Mouse (Mus musculus) heart, adult 8-10 months (tissue): ENCODE results near the gene Tmem200a. TPM values are rescaled to one million over a fixed set of nuclear protein-coding genes. Genes with fewer than 3 reads are reported as not detected.

Source experiments
- DNase-seq: peaks from one replicate; pipeline ENCODE4 v3.0.0; 2022; ENCODE audit warnings: low spot score
- total RNA-seq, 4 experiments: library from RNA; stranded (reverse); gene quantifications; 2 replicates each; pipeline ENCODE4 v1.2.4; 2022

Tmem200a gene
- under 1 TPM in 3 of 4 experiments, not detected in 1; 0.05 to 0.09 (median 0.06) TPM for total RNA-seq

GRCm38 (mm10) chr10:26078521-26079142, at the start of gene Tmem200a:
Gene Tmem200a (minus strand): TSS chr10:26079052.
- peak; percentile 1 for DNase-seq

DNA sequence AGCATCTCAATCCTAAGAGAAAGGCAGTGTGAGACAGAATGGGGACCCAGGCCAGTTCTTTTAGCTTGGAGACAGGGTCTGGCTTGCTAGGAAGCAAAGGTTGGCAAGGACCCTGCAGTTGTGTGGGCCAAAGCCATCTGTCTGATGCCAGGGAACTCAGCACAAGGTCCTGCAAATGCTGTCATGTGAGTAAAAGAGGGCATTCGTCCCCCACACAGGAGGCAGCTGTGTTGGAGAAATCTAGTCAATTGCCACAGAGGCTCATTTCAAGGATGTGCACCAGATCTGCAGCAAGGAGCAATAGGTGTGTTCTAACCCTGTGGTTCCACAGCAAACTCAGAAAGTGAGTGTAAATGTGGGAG, 41.0 kb upstream of the Tmem200a start:
- no peak for DNase-seq

GRCm38 (mm10) chr10:26119067-26119821, 40.4 kb upstream of the Tmem200a start:
- no peak for DNase-seq

DNA sequence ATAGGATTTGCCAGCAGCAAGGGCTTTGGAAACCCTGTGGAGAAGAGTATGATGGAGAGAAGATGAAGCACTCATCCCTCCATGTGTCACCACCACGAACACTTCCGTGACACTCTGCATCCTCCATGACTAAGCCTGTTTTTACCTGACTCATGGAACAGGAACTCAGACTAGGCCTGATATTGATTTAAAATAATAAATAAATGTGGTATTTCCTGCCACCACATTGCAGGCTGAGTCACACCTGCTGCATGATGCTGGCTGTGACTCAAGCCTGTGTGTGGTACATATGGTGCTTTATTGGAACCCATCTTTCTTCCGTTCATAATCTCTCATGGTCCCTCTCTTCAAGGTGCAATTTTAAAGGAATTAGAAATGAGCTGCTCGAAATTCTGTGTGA, 35.6 kb upstream of the Tmem200a start:
- DNase-seq: no peak

- DNase-seq: no peak
Measured at GRCm38 (mm10) chr10:26103330-26103982, 24.6 kb upstream of the Tmem200a start.

DNA sequence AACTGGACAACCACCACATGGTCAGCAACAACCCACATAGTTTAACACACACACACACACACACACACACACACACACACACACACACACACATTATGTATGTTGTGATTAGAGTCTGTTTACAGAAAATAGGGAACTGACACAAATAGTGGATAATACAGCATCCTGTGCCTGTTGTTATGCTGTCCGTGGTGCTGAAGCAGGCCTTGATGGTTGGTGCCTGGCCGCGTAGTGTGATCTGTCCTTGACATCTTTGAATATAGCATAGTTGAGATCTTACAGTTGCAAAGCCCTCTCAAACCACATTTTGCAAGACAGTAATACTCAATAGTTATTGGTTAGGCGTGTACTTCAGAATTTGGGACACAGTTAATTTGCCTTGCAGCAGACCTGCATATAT, 3.2 kb upstream of the Tmem200a start:
- no peak for DNase-seq

DNA sequence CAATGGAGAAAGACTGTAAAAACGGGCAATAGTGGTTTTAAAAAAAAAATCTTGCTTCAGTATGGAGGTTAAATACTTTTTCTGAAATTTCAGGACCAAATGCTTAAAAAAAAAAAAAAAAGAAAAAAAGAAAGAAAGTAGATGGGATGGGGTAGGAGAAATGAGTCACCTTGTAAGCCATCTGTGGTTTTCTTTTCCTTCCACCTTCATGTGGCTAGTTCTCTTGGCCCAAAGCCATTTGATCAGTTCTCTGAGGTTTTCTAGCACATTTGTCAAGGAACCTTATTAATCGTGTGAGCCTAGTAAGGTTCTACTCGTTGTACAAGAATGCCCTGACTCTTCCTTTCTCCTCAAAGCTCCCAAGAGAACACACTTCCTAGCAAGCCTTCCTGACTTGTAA, 826 bp upstream of the Tmem200a start:
- DNase-seq: no peak

DNA sequence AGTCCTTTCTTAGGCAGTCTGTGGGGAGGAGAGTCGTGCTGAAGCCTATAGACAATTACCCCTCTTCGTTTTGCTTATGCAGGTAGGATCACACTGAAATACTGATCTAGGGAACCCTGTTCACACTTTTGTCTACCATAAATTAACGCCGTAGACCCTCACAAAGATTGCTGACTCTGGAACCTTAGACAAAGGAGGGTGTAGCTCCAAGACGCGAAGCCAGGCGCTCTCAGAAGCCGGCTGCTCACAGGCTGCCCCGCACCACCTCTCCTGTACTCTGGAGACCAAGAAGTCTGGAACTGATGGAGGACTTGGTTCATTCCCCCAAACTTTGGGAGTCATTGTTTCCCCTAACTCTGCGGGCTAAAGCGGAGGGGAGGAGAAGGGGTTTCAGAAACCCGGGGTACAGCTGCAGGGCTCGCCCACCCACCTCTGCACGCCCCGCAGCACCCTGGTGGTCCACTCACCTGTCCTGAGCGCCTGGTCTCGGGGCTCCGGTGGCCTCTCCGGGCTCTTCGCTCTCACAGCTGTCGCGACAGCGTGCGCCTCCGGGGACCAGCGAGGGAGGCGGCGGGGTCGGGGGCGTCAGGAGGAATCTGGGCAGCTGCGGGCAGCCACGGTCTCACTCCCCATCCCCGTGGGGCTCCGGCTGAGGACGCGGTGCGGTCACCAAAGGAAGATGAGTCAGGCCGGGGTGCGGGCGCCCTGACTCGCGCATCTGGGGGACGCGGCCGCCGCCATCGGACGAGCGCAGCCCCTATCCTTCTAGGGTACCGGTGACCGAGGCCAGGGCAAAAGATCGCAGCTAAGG, 976 bp downstream of the Tmem200a start, which contains the start of gene Gm9767:
Gene Gm9767 (plus strand): TSS at position 585 of the 811 bp plus-strand sequence.
- DNase-seq: no peak

DNA sequence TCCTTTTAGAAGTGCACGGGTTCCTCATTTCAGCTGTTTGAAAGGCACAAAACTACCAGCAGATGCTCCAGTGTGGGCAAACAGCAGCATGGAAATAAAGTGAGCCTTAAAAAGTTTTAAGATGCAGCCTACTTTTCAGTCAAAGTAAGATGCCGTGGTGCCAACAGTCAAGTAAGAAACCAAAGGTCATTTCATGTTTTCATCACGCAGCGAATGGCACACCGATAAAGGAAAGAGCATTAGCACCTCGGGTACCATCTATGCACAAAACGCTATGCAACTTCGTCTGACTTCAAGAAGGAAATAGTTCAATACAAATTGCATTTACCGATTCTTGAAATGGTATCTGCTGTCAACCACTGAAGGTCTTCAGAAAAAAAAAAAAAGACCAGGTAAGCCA, 1.9 kb downstream of the Tmem200a start:
- no peak for DNase-seq

GRCm38 (mm10) chr10:26071986-26072385, 6.9 kb downstream of the Tmem200a start:
- DNase-seq: no peak

DNA sequence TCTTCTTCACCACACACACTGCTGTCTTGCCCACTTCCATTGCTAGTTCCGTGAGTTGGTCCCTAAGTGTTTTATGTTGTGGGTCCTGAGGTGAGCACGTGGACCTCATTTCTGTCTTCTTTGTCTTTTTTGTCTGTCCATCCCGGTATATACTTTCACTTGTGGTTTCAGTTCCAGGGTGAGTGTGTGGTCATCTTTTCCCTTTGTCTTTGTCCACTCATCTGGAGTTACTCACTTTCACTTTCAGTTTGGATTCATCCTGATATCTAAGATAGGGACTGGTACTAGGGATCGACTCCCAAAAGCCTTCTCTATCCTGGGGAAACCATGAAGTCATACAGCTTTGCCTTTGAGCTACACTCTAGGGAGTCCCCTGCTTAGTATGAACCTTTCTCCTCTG, 15.8 kb downstream of the Tmem200a start:
- DNase-seq: no peak

DNA sequence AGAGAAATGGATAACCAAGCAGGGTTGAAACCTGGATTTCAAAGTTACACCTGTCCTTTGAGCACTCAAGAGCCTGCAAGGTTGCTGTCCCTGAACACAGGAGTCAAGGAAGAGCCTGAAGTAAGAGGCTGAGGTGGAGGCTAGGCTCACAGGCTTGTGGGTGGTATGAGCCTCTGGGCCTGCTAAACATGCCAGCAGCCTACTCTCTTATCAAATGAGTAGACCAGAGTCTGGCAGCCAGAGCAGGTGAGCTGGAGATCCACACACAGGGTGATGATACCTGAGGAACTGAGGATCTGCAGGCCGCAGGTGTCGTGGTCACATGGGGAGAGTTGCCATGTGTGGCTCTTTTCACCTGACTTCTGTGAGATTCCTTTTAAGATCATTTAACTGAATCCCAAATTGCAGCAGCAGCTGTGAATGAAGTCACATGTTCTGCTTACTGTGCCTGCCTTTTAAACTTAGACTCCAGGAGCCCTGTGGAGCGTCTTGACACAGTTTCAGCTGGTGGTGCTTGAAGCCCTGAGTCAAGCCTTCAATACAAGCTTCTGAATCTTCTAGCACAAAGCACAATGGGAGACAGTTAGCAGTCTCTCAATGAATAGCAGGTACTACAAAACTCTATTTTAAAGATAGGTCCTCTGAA, 19.1 kb downstream of the Tmem200a start:
- DNase-seq: no peak

GRCm38 (mm10) chr10:26051177-26051576, 27.7 kb downstream of the Tmem200a start:
- DNase-seq: no peak

DNA sequence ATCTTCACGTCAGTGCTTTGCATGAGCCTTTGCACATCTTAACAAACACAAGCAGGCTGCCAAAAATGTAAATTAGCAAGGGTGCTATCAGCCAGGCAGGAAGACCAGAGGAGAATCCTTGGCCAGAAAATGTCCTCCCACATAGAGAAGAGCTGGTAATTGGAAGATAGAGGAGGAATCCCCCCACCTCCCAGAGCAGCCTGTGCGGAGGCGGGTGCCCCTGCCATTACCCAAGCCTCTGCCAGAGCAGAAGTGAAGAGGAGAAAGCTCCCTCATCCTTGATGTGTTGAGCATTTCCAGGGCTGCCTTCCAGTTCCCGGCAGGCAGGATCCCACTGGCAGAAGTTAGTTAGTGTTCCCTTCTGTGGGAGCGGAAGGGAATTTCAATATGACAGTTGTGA, 43.9 kb downstream of the Tmem200a start:
- no peak for DNase-seq

- DNase-seq: no peak
Measured at GRCm38 (mm10) chr10:26018740-26019139, 60.1 kb downstream of the Tmem200a start.

DNA sequence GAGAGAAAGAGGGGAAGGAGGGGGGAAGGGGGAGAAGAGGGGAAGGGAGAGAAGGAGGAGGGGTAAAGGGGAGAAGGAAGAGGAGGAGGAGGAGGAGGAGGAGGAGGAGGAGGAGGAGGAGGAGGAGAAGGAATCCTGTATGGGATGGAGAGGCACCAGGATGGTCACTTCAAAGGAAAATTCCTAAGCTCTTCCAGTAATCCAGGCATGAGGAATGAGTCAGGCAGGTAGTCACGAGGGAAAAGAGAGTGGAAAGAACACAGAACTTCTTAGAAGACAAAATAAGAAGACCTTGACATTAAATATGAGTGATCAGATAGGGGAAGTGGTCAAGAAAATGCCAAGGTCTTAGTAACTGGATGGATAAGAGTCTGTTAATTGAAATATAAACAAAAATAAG, 64.6 kb downstream of the Tmem200a start:
- DNase-seq: no peak

GRCm38 (mm10) chr10:26008948-26009347, 69.9 kb downstream of the Tmem200a start:
- no peak for DNase-seq

DNA sequence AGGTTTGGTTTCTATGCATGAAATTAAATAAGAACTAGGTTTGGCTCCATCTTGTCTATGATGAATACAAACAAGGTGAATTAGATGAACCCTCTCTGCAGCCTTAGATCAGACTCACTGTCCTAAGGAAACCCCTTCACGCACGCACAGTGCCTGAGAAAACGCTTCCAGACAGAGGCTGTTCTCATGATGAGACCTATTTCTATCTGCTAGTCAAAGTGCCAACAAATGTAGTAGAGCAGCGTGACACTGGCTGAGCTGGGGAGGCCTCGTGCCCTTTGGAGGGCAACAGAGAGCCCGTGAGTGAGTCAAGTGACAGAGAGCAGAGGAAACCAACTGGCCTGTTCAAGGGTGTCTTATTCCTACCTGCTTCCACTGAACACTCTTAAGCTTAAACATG, 73.4 kb downstream of the Tmem200a start:
- no peak for DNase-seq

GRCm38 (mm10) chr10:26000893-26001292, 78.0 kb downstream of the Tmem200a start:
- no peak for DNase-seq

DNA sequence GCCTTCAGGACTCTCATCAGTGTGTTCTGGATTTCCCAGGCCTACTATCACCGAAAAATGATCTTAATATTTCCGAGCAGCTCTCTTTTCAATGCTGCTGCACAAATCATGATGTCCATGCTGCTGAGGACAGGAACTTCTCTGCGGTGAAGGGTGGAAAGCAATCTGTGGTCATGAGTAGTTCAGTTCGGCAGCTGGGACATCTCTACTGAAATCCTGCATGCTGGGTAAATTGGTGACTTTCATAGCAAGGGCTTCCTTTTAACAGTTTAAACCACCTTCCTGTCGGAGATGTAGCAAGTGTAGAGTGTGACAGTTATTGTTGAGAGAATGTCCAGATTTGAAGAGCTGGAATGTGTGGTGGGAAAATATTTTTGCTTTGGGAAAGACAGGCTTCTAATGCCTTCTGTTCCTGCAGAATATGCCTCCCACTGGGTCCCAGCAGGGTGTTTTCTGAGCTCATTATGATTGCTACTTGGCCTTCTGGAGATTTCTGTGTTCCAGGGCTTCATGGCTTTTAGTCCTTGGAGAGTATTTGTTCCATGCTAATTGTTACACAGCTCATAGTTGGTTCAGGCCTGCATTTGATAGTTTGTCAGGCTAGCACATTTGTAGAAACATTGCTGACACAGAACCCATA, 79.4 kb downstream of the Tmem200a start:
- peak; percentile 22 for DNase-seq

DNA sequence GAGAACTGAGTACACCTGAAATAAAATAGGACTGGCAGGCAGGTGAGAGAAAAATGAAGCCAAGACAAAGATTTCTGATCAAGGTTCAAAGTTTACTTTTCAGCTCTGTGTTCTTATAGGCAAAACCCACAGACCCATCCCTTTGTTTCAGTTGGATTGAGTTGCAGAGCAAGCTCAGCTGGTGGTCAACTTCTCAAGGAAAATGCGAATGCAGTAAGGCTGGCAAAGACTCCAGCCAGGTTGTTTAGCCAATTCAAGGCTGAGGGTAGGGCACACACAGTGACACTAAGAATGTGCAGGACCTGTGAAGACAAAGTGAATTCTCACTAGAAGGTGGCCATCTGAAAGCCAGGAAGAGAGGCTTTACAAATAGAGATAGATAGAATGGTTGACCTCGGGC, 94.8 kb downstream of the Tmem200a start:
- DNase-seq: no peak
